Mouse (Mus musculus): ENCODE measurements around the gene Hist1h1a.

DNA sequence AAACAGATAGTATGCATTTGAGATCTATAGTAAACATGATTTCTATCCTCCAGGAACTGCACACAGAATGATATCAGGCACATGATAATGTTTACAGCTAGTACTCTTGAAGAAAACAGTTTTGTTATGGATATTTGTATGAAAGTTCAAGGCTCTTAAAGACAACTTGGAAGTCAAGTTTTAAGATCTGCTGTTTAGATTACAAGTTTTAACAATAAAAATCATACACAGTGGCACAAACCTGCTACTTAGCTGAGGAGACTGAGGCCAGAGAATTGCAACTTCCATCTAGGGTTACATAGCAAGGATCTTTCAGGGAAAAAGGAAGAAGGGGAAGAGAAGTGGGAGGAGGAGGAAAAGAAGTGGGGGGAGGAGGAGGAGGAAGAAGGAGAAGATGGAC lies 8.5 kb upstream of the Hist1h1a start:
- TF ChIP-seq POLR2A (IDR thresholded peaks at IDR 0.05; ENCODE audit: extremely low read depth, insufficient read depth, low read length) (no peak), CTCF (IDR thresholded peaks at IDR 0.05; ENCODE audit: extremely low read depth, insufficient read depth, low read length) (no peak)
